Mouse (Mus musculus) ES-Bruce4 (cell line): ENCODE results near the gene Snai1.

Experiments used
- CTCF ChIP-seq: IDR thresholded peaks from one replicate; pipeline ENCODE4 v1.8.1; 2011; ENCODE audit warnings: low read depth, low read length
- POLR2A ChIP-seq: IDR thresholded peaks from one replicate; pipeline ENCODE4 v1.8.1; 2011; ENCODE audit warnings: low read length; ENCODE audit not compliant: insufficient read depth

GRCm38 (mm10) chr2:167510485-167510884, 27.5 kb upstream of the Snai1 start:
- TF ChIP-seq POLR2A (no peak), CTCF (no peak)
